Mouse (Mus musculus) testis, adult 2 months (tissue): ENCODE data around the gene Gosr2. TPM values are rescaled to one million over a fixed set of nuclear protein-coding genes. Genes with fewer than 3 reads are reported as not detected.
A peak's percentile ranks its signal among the peaks of the same experiment; 100 is the strongest.

Experiments used
- H3K27ac ChIP-seq: fragments of 200-500 bp; 2 replicates; pipeline ENCODE4 v1.5.1; 2012; ENCODE audit warnings: low read depth, low read length; ENCODE audit not compliant: control insufficient read depth, insufficient read depth
- H3K27me3 ChIP-seq: fragments of 200-500 bp; 2 replicates; pipeline ENCODE4 v1.6.1; 2012; ENCODE audit warnings: mild to moderate bottlenecking, low read length, moderate library complexity; ENCODE audit not compliant: control insufficient read depth, insufficient read depth
- H3K36me3 ChIP-seq: fragments of 200-500 bp; 2 replicates; pipeline ENCODE4 v1.6.1; 2012; ENCODE audit warnings: mild to moderate bottlenecking, low read length; ENCODE audit not compliant: control insufficient read depth, insufficient read depth
- H3K4me1 ChIP-seq: fragments of 200-500 bp; 2 replicates; pipeline ENCODE4 v1.6.1; 2012; ENCODE audit warnings: low read length; ENCODE audit not compliant: control insufficient read depth, insufficient read depth
- H3K4me3 ChIP-seq: fragments of 200-500 bp; 2 replicates; pipeline ENCODE4 v1.5.1; 2012; ENCODE audit warnings: low read depth, mild to moderate bottlenecking, low read length, moderate library complexity, mixed read lengths; ENCODE audit not compliant: control insufficient read depth
- CTCF ChIP-seq: fragments of 200-500 bp; IDR thresholded peaks from 2 replicates; pipeline ENCODE4 v1.5.1; 2012; ENCODE audit warnings: low read depth, mild to moderate bottlenecking, inconsistent platforms, low read length, moderate library complexity; ENCODE audit not compliant: control insufficient read depth, insufficient read depth, insufficient replicate concordance
- POLR2A ChIP-seq: fragments of 200-500 bp; IDR thresholded peaks from 2 replicates; pipeline ENCODE4 v1.6.1; 2012; ENCODE audit warnings: low read depth, mild to moderate bottlenecking, inconsistent platforms, low read length, moderate library complexity; ENCODE audit not compliant: control insufficient read depth
- polyA plus RNA-seq: library from polyadenylated mRNA; depleted of rRNA; stranded (reverse); fragments of >200 nt; gene quantifications from 2 replicates; pipeline ENCODE4 v1.2.3, GENCODE M21; 2012

Gene Gosr2
- polyA plus RNA-seq, 1 experiment: 150 TPM

GRCm38 (mm10) chr11:103711851-103712587 is 14.3 kb upstream of the Gosr2 start:
- H3K27me3 ChIP-seq: no peaks in the 10 kb centered on the region
- H3K4me1 ChIP-seq: no peaks in the 10 kb centered on the region
- H3K27ac ChIP-seq: no peak overlapping the region
- no peak overlapping the region for H3K4me3 ChIP-seq
- no peak for TF ChIP-seq CTCF
- TF ChIP-seq POLR2A: no peak
- H3K36me3 ChIP-seq: no peaks in the 10 kb centered on the region

- no peaks in the 10 kb centered on the region for H3K36me3 ChIP-seq
- no peak overlapping the region for H3K4me3 ChIP-seq
These were observed 12.3 kb upstream of the Gosr2 start for GRCm38 (mm10) chr11:103709982-103710381.

GRCm38 (mm10) chr11:103707005-103707404 is 9.3 kb upstream of the Gosr2 start:
- Histone ChIP-seq H3K4me3 (no peak overlapping the region), H3K4me1 (no peaks in the 10 kb centered on the region), H3K36me3 (no peaks in the 10 kb centered on the region), H3K27ac (no peak overlapping the region), H3K27me3 (no peaks in the 10 kb centered on the region)
- TF ChIP-seq CTCF (no peak), POLR2A (no peak)

More at GRCm38 (mm10) chr11:103709982-103710381, 12.3 kb upstream of the Gosr2 start:
- no peak for TF ChIP-seq POLR2A
- no peak for TF ChIP-seq CTCF
- Histone ChIP-seq H3K27me3 (no peaks in the 10 kb centered on the region), H3K27ac (no peak overlapping the region), H3K4me1 (no peaks in the 10 kb centered on the region)

DNA sequence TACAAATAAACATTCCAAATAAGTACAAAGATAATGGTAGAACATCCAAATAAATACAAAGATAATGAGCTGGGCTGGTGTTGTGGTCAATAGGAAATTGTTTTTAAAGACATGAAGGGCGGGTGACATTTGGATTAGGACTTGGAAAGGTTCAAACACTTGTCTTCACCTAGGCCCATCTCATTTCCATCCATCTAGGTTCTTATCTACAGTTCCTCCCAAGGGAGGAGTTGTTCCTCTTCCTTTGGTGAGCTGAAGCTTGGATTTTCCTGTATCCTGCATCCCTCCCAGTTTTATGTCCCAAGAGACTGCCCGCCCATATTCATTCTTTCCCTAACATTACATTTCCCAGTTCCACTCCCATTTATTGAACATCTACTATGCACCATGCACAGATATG is 528 bp upstream of the Gosr2 start:
- no peak for TF ChIP-seq CTCF
- TF ChIP-seq POLR2A: no peak
- H3K27me3 ChIP-seq: no peaks in the 10 kb centered on the region
- no peak overlapping the region for H3K27ac ChIP-seq
- no peaks in the 10 kb centered on the region for H3K36me3 ChIP-seq
- peak overlapping the region; percentile 95 for H3K4me3 ChIP-seq
- H3K4me1 ChIP-seq: no peaks in the 10 kb centered on the region

DNA sequence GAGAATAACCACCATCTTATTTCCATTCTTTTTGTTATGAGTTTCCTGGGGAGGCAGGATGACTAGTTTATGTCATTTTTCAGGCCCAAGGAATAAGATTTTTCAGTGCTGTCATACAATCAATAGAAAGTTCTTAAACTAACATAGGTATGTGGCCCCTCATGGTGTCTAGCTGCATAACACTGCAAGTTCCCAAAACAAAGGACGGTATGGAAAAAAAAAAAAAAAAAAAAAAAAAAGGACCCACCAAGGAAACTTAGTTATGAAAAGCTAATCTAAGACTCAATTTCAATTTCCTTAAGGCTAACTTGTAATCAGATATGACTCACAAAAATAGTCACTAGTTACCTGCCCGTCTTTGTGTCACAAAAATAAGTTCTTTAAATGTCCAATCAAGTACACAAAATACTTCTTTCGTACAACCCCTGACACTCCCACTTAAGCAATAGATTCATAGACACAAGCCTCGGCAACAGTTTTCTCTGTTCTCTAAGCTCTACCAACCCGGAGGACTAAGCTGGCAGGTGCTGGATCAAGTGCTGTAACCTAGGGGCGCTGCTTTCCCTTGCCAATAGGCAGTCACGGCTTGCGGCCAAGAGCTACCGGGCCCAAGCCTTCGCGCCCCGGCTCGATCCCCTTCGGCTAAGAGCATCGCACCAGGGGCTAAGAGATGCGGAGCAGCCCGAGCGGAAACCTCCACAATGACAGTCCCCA is 690 bp downstream of the Gosr2 start:
- Histone ChIP-seq H3K4me1 (no peaks in the 10 kb centered on the region), H3K36me3 (no peaks in the 10 kb centered on the region), H3K27ac (peak overlapping the region; percentile 96), H3K4me3 (peak overlapping the region; percentile 95), H3K27me3 (no peaks in the 10 kb centered on the region)
- TF ChIP-seq POLR2A (no peak), CTCF (no peak)

DNA sequence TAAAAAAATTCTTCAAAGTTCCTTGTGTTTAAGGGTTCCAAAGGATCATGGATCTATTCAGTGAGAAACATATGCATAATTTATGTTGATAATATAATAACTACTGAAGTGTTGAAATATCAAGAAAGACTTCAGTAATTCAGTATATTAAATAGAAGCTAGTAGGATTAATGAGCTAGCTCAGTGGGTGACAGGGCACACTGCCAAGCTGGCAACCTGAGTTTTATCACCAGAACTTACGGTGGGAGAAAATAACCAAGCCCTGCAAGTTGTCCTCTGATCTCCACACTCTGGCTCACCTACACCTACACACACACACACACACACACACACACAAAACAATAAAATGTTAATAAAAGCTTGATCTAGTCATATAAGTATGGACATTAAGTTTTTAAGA is 4.5 kb downstream of the Gosr2 start:
- Histone ChIP-seq H3K36me3 (no peaks in the 10 kb centered on the region), H3K4me3 (no peak overlapping the region), H3K27me3 (no peaks in the 10 kb centered on the region), H3K4me1 (no peaks in the 10 kb centered on the region), H3K27ac (no peak overlapping the region)
- no peak for TF ChIP-seq CTCF
- no peak for TF ChIP-seq POLR2A

- Histone ChIP-seq H3K36me3 (no peaks in the 10 kb centered on the region; the same call in 1 of the 2 replicates), H3K27ac (no peak overlapping the region), H3K27me3 (no peaks in the 10 kb centered on the region), H3K4me1 (no peaks in the 10 kb centered on the region), H3K4me3 (no peak overlapping the region)
- TF ChIP-seq POLR2A (no peak), CTCF (no peak)
These were observed 6.7 kb downstream of the Gosr2 start for GRCm38 (mm10) chr11:103691036-103691435.
